Mouse (Mus musculus): ENCODE data around the gene Slc7a6. TPM values are rescaled to one million over a fixed set of nuclear protein-coding genes. Genes with fewer than 3 reads are reported as not detected.
A peak's percentile ranks its signal among the peaks of the same experiment; 100 is the strongest.

Gene Slc7a6
- 4.1 and 4.3 TPM in 2 replicates for polyA plus RNA-seq (2015; fragmentation: Nextera tagmentation; extraction: Ambion mirVana)

DNA sequence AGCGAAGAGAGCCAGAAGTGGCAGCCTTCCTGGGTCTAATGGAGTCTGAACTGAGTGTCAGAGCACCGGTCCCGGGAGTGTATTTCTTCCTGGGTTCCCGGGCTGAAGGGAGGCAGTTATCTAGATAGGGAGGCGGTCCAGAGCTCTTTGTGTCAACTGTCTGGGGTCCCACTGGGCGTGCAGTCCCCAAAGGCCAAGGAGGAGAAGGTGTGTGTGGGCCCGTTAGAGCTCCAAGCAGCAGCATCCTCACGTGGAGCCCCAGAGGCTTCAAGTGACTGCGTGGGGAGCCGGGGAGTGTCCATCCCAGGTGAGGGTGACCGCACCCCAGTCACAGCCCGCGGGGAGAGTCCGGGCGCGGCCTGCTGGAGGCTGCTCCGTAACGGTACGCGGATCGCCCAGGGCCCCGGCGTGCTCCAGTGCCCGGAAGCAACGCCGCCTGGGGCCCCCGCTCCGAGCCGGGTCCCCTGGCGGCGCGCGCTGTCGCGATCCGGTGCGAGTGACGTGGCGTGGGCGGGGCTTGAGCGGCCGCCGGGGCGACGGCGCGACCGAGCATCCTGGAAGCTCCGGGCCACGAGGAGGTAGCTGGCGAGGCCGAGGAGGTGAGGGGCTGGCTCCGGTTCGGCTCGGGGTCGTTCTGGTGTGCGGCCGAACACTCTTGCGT is at the start of gene Slc7a6:
Gene Slc7a6 (plus strand): TSS at position 502 of the 661 bp plus-strand sequence.
- H3K27ac ChIP-seq (ENCODE audit: low read length) = 0 out of 2 replicates have a peak within 1 kb of the TSS, but pooled peaks have one; percentile 8
- ATAC-seq (ENCODE audit: low read depth) = peak; percentile 88
- no peaks in the 10 kb centered on the region for H3K9me3 ChIP-seq (replicated peaks; ENCODE audit: control insufficient read depth, low read length)
- peak within 1 kb of the TSS; percentile 99 for H3K4me2 ChIP-seq (ENCODE audit: low read depth, low read length)
- H3K36me3 ChIP-seq (ENCODE audit: control insufficient read depth, insufficient read depth) = no peaks in the 10 kb centered on the region
- WGBS (ENCODE audit: insufficient replicate concordance) = under 1% methylated on average over 59 of the region's 59 CpGs
- peaks cover 17% of the 10 kb centered on the region for H3K4me1 ChIP-seq (ENCODE audit: control insufficient read depth, low read depth, low read length)
- H3K4me3 ChIP-seq (ENCODE audit: low read depth, low read length) = peak within 1 kb of the TSS; percentile 74
- H3K9ac ChIP-seq (ENCODE audit: low read depth, low read length) = peak within 1 kb of the TSS; percentile 67
- H3K27me3 ChIP-seq (ENCODE audit: control insufficient read depth, insufficient read depth, low read depth, low read length) = peaks cover 9% of the 10 kb centered on the region

DNA sequence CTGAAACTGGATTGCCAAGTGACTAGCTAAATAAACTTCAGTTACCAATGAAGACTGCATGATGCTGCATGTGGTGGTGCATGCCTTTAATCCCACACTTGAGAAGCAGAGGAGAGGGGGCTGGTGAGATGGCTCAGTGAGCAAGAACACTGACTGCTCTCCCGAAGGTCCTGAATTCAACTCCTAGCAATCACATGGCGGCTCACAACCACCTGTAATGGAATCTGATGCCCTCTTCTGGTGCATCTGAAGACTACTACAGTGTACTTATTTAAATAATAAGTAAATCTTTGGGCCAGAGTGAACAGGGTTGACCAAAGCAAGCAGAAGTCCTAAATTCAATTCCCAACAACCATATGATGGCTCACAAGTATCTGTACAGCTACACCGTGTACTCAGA is 45.2 kb upstream of the Slc7a6 start:
- Histone ChIP-seq H3K27ac (ENCODE audit: low read length) (no peak overlapping the region), H3K4me3 (ENCODE audit: low read depth, low read length) (no peak overlapping the region), H3K9ac (ENCODE audit: low read depth, low read length) (no peak overlapping the region), H3K27me3 (ENCODE audit: control insufficient read depth, insufficient read depth, low read depth, low read length) (no peaks in the 10 kb centered on the region), H3K36me3 (ENCODE audit: control insufficient read depth, insufficient read depth) (peaks cover 10% of the 10 kb centered on the region), H3K4me1 (ENCODE audit: control insufficient read depth, low read depth, low read length) (no peaks in the 10 kb centered on the region), H3K4me2 (ENCODE audit: low read depth, low read length) (no peak overlapping the region), H3K9me3 (replicated peaks; ENCODE audit: control insufficient read depth, low read length) (no peaks in the 10 kb centered on the region)
- ATAC-seq (ENCODE audit: low read depth) = no peak
- WGBS (ENCODE audit: insufficient replicate concordance) = 83% methylated on average over 3 of the region's 3 CpGs

DNA sequence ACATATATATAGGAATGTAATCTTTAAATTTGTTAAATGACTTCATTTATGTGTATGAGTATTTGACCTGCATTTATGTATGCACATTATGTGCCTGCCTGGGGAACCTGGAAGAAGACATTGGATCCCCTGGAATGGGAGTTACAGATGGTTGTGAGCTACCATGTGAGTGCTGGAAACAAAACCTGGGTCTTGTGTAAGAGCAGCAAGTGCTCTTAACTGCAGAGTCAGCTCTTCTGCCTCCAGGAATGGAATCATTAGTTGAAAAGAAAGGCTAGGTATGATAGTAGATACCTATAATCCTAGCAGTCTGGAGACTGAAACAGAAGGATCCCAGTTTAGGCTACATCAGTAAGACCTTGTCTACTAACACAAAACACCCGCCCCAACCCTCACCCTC is 42.6 kb upstream of the Slc7a6 start:
- no peak for ATAC-seq (ENCODE audit: low read depth)
- 75% methylated on average over 1 of the region's 1 CpGs for WGBS (ENCODE audit: insufficient replicate concordance)
- H3K4me2 ChIP-seq (ENCODE audit: low read depth, low read length) = no peak overlapping the region
- H3K27me3 ChIP-seq (ENCODE audit: control insufficient read depth, insufficient read depth, low read depth, low read length) = no peaks in the 10 kb centered on the region
- H3K36me3 ChIP-seq (ENCODE audit: control insufficient read depth, insufficient read depth) = peaks cover 14% of the 10 kb centered on the region
- no peak overlapping the region for H3K4me3 ChIP-seq (ENCODE audit: low read depth, low read length)
- H3K27ac ChIP-seq (ENCODE audit: low read length) = no peak overlapping the region
- no peaks in the 10 kb centered on the region for H3K9me3 ChIP-seq (replicated peaks; ENCODE audit: control insufficient read depth, low read length)
- H3K9ac ChIP-seq (ENCODE audit: low read depth, low read length) = no peak overlapping the region
- 0 out of 2 replicates have a peak, but pooled peaks cover 2% of the 10 kb centered on the region for H3K4me1 ChIP-seq (ENCODE audit: control insufficient read depth, low read depth, low read length)

DNA sequence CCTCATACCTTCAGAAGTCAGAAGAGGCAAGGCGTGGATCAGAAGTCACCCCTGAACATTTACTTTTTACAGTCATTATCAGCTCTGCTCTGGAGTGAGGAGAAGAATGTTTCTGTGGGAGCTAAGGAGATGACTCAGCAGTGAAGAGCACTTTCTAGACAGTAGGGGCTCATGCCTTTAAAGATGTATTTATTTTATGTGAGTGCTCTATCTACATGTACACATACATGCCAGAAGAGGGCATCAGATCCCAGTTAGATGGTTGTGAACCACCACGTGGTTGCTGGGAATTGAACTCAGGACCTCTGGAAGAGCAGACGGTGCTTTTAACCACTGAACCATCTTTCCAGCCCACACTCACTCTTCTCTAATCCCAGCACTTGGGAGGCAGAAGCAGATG is 41.6 kb upstream of the Slc7a6 start:
- Histone ChIP-seq H3K36me3 (ENCODE audit: control insufficient read depth, insufficient read depth) (peaks cover 19% of the 10 kb centered on the region), H3K9ac (ENCODE audit: low read depth, low read length) (no peak overlapping the region), H3K4me3 (ENCODE audit: low read depth, low read length) (no peak overlapping the region), H3K9me3 (replicated peaks; ENCODE audit: control insufficient read depth, low read length) (no peaks in the 10 kb centered on the region), H3K27ac (ENCODE audit: low read length) (no peak overlapping the region), H3K4me2 (ENCODE audit: low read depth, low read length) (no peak overlapping the region), H3K4me1 (ENCODE audit: control insufficient read depth, low read depth, low read length) (peaks cover 2% of the 10 kb centered on the region; the same call in 1 of the 2 replicates), H3K27me3 (ENCODE audit: control insufficient read depth, insufficient read depth, low read depth, low read length) (no peaks in the 10 kb centered on the region)
- WGBS (ENCODE audit: insufficient replicate concordance) = 53% methylated on average over 3 of the region's 3 CpGs
- ATAC-seq (ENCODE audit: low read depth) = no peak

DNA sequence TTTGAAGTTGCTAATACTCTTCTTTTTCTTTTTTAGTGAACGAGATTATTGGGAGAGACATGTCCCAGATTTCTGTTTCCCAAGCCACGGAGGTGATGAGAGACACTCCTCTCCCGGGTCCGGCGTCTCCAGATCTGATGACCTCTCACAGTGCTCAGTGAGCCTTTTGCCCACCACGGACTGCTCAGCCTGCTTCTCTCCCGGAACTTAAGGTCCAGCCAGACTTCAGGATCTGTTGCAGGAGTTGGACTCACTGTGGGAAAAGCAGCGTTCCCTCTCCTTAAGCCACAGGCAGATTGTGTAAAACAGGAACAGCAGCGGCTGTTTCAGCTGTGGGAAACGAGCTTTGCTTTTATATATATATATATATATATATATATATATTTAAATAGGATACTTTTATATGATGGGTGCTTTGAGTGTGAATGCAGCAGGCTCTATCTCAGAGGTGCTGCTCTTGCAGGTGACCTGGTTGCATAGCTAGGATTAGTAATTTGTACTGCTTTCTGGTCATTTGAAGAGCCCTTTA is 40.7 kb upstream of the Slc7a6 start:
- Histone ChIP-seq H3K9me3 (replicated peaks; ENCODE audit: control insufficient read depth, low read length) (no peaks in the 10 kb centered on the region), H3K4me3 (ENCODE audit: low read depth, low read length) (no peak overlapping the region), H3K4me2 (ENCODE audit: low read depth, low read length) (no peak overlapping the region), H3K27me3 (ENCODE audit: control insufficient read depth, insufficient read depth, low read depth, low read length) (no peaks in the 10 kb centered on the region), H3K9ac (ENCODE audit: low read depth, low read length) (no peak overlapping the region), H3K27ac (ENCODE audit: low read length) (no peak overlapping the region), H3K36me3 (ENCODE audit: control insufficient read depth, insufficient read depth) (peaks cover 23% of the 10 kb centered on the region), H3K4me1 (ENCODE audit: control insufficient read depth, low read depth, low read length) (peaks cover 2% of the 10 kb centered on the region; the same call in 1 of the 2 replicates)
- no peak for ATAC-seq (ENCODE audit: low read depth)
- 83% methylated on average over 10 of the region's 10 CpGs for WGBS (ENCODE audit: insufficient replicate concordance)

DNA sequence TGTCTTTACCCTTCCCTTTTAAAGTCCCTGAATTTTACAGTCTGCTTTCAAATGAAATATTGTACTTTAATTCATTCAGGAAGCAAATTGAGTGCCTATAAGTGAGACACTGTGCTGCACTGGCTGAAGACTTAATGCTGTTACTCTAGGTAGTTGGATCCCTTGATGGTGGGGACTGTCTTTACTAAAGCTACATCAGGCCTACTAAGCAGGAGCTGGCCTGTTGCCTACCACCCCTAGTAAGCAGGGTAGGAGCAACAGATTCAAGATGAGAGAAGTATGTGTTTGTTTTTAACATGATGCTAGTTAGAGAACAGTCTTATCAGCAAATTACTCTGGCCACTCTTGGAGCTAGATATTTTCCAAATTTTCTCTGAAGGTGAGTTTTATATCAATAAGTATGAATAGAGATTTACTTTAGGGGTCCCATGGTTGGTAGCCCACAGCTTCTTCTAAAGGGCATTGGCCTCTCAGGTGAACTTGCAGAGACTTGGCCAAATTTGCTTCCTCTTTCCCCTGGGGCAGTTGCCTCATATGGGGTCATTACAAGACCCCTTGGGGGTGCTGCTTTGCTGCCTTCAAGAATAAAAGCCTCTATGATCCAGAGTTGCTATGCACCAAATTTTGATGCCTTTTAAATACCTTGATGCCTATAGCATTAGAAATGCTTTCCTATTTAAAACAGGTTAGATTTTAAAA is 39.3 kb upstream of the Slc7a6 start:
- peaks cover 10% of the 10 kb centered on the region for H3K27me3 ChIP-seq (ENCODE audit: control insufficient read depth, insufficient read depth, low read depth, low read length)
- H3K4me2 ChIP-seq (ENCODE audit: low read depth, low read length) = no peak overlapping the region
- no peak for ATAC-seq (ENCODE audit: low read depth)
- no peaks in the 10 kb centered on the region for H3K9me3 ChIP-seq (replicated peaks; ENCODE audit: control insufficient read depth, low read length)
- H3K4me3 ChIP-seq (ENCODE audit: low read depth, low read length) = no peak overlapping the region
- H3K27ac ChIP-seq (ENCODE audit: low read length) = no peak overlapping the region
- H3K9ac ChIP-seq (ENCODE audit: low read depth, low read length) = no peak overlapping the region
- peaks cover 2% of the 10 kb centered on the region for H3K4me1 ChIP-seq (ENCODE audit: control insufficient read depth, low read depth, low read length)
- peaks cover 25% of the 10 kb centered on the region for H3K36me3 ChIP-seq (ENCODE audit: control insufficient read depth, insufficient read depth)

DNA sequence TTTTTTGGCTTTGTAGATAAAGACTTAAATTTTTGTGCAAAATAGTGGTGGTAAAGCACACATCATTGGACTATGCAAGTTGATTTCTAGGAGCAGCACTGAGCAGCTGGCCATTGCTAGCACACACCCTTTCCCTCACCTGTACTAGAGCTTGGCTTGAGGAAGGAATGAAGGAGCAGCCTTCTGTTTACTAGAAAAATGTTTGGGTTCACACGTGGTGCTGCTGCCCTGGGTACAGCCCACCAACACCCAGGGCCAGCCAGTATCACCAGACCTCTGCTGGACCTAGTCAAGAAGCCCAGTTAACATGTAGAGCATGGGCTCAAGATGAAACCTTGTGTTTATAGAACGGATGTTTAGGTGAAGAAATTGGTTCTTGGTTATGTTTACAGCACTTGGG is 38.7 kb upstream of the Slc7a6 start:
- Histone ChIP-seq H3K27me3 (ENCODE audit: control insufficient read depth, insufficient read depth, low read depth, low read length) (peaks cover 16% of the 10 kb centered on the region), H3K9me3 (replicated peaks; ENCODE audit: control insufficient read depth, low read length) (no peaks in the 10 kb centered on the region), H3K4me3 (ENCODE audit: low read depth, low read length) (no peak overlapping the region), H3K4me2 (ENCODE audit: low read depth, low read length) (no peak overlapping the region), H3K36me3 (ENCODE audit: control insufficient read depth, insufficient read depth) (peaks cover 22% of the 10 kb centered on the region), H3K27ac (ENCODE audit: low read length) (no peak overlapping the region), H3K4me1 (ENCODE audit: control insufficient read depth, low read depth, low read length) (peaks cover 2% of the 10 kb centered on the region), H3K9ac (ENCODE audit: low read depth, low read length) (no peak overlapping the region)
- ATAC-seq (ENCODE audit: low read depth) = no peak
- 75% methylated on average over 2 of the region's 2 CpGs for WGBS (ENCODE audit: insufficient replicate concordance)

DNA sequence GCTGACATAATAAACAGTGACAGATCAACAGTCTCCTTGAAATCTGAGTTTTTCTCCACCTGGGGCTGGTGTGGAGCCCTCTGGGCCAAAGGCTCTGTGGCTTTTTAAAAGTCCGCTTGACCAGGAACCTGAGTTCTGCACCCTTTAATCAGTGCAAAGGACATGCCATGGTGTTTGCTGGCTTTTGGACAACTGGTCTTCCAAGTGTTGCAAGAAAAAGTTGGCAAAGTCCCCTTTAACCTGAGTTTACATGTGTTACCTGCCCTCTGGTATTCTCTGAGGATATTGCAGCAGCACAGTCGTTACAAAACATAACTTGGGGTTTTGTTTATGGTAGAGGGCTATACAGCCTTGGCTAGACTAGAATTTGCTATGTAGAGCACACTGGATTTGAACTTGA is 38.2 kb upstream of the Slc7a6 start:
- no peak for ATAC-seq (ENCODE audit: low read depth)
- Histone ChIP-seq H3K4me1 (ENCODE audit: control insufficient read depth, low read depth, low read length) (peaks cover 2% of the 10 kb centered on the region), H3K36me3 (ENCODE audit: control insufficient read depth, insufficient read depth) (peaks cover 22% of the 10 kb centered on the region), H3K27ac (ENCODE audit: low read length) (no peak overlapping the region), H3K27me3 (ENCODE audit: control insufficient read depth, insufficient read depth, low read depth, low read length) (peaks cover 21% of the 10 kb centered on the region), H3K9ac (ENCODE audit: low read depth, low read length) (no peak overlapping the region), H3K4me3 (ENCODE audit: low read depth, low read length) (no peak overlapping the region), H3K9me3 (replicated peaks; ENCODE audit: control insufficient read depth, low read length) (no peaks in the 10 kb centered on the region), H3K4me2 (ENCODE audit: low read depth, low read length) (no peak overlapping the region)
- 64% methylated on average over 2 of the region's 2 CpGs for WGBS (ENCODE audit: insufficient replicate concordance)

DNA sequence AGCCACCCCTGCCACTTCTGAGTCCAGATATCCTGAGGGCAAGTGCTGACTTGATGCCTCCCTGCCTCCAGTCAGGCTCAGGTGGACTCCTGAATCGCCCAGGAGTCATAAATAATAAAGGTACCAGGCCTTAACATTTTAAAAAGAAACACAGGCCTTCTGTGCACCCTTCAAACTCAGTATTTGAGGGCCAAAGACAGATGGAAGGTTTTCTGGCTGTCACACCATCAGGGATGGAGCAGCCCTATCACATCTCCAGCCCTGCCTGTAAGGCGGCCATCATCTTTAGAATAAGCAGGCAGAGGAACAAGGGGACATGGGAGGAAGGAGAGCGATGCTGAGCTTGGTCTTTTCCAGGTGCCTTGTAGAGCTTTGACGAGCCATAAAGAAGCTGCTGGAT is 37.6 kb upstream of the Slc7a6 start:
- no peak overlapping the region for H3K27ac ChIP-seq (ENCODE audit: low read length)
- H3K9me3 ChIP-seq (replicated peaks; ENCODE audit: control insufficient read depth, low read length) = no peaks in the 10 kb centered on the region
- peaks cover 2% of the 10 kb centered on the region for H3K4me1 ChIP-seq (ENCODE audit: control insufficient read depth, low read depth, low read length)
- 66% methylated on average over 4 of the region's 4 CpGs for WGBS (ENCODE audit: insufficient replicate concordance)
- H3K27me3 ChIP-seq (ENCODE audit: control insufficient read depth, insufficient read depth, low read depth, low read length) = peaks cover 26% of the 10 kb centered on the region
- ATAC-seq (ENCODE audit: low read depth) = no peak
- H3K4me3 ChIP-seq (ENCODE audit: low read depth, low read length) = no peak overlapping the region
- no peak overlapping the region for H3K4me2 ChIP-seq (ENCODE audit: low read depth, low read length)
- peaks cover 22% of the 10 kb centered on the region for H3K36me3 ChIP-seq (ENCODE audit: control insufficient read depth, insufficient read depth)
- H3K9ac ChIP-seq (ENCODE audit: low read depth, low read length) = no peak overlapping the region

All from liver, embryonic 16.5 days (tissue).